Mouse (Mus musculus) Patski (cell line): ENCODE data around the gene Noxa1. TPM values are rescaled to one million over a fixed set of nuclear protein-coding genes. Genes with fewer than 3 reads are reported as not detected.
A peak's percentile ranks its signal among the peaks of the same experiment; 100 is the strongest.

ENCODE experiments used
- ATAC-seq: fragments of 100-300 bp; one replicate; pipeline ENCODE4 v1.8.0; 2021
- CTCF ChIA-PET: fragments of 350-600 bp; sonication (Branson Sonifier 250); formaldehyde crosslinking; loops from one replicate; lab custom pipeline; 2022; ENCODE audit warnings: inconsistent platforms; lab: Charles Lee
- POLR2A ChIA-PET: fragments of 350-600 bp; sonication (Branson Sonifier 250); formaldehyde crosslinking; loops from one replicate; lab custom pipeline; 2022; ENCODE audit warnings: antibody characterized with exemption, inconsistent platforms; lab: Charles Lee
- DNase-seq: peaks from one replicate; pipeline ENCODE4 v3.0.0-alpha.2; 2011; ENCODE audit warnings: low read depth, low spot score
- H3K27me3 ChIP-seq: fragments of 371-371 bp; one replicate; pipeline ENCODE4 v1.5.1; 2021
- CTCF ChIP-seq: fragments of 100-300 bp; IDR thresholded peaks from one replicate; pipeline ENCODE4 v1.5.1; 2021
- in situ Hi-C: fragments of 300-500 bp; cut with MboI; formaldehyde crosslinking; loops from 3 replicates; pipeline ENCODE4 v1.11.1; 2018; ENCODE audit warnings: low pct_unique_long_range_greater_than_20kb, mixed read lengths
- polyA plus RNA-seq: library from polyadenylated mRNA; unstranded; gene quantifications from one replicate; pipeline ENCODE4 v1.2.3, GENCODE M21; 2021

The Noxa1 gene
- polyA plus RNA-seq, 1 experiment from 2014 or later: not detected

DNA sequence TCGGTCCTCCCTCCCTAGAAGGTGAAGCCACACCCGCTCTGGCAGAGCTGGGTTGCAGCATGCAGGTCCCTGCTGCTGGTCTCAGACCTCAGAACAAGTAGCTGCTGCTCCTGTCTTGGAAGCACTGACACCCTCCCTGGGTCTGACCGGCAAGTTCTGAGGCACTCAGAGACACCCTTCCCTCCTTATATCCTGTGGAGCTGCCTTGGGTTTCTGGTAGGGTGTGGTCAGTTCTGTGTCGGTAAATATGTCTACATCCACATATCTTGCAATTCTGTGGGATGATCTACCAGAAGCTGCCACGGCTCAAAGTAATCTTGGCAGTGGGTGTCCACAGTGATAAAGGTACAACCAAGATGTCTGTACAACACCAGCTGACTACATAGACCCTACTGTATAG lies 28.6 kb upstream of the Noxa1 start:
- DNase-seq (no peak), ATAC-seq (no peak)
- in situ Hi-C loops: no loop called here
- TF ChIP-seq CTCF: no peak
- ChIA-PET CTCF (interaction anchor here (1.0 to 1.8 kb wide), 4 partner anchors 10 to 39 kb away, joined by 3 to 4 read pairs (median 3); no protein-coding TSS in a partner anchor), POLR2A (interaction anchor here (1.0 kb wide), 1 partner anchor 67 kb away, joined by 3 read pairs; no protein-coding TSS in a partner anchor)
- H3K27me3 ChIP-seq: peaks cover 2% of the 10 kb centered on the region

DNA sequence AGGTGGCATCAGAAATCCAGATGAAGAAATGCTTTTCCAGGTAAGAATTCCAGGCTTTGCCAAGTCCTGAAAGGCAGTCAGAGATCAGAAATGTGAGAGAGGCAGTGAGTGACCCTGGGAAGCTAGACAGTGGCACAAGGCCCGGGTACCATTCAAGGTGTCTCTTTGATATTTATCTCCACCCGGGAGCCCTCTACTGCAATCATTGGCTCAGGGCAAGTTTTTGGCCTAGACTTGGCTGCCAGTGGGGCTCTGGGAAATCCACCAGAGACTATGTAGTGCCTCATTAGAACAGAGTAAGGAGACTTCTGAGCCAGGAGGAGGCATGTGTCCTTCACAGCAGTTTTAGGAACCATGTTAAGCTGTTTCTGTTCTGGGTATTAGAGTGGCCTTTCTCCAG lies 27.7 kb upstream of the Noxa1 start:
- CTCF ChIA-PET: interaction anchor here (1.0 to 1.8 kb wide), 4 partner anchors 10 to 38 kb away, joined by 3 to 4 read pairs (median 3); no protein-coding TSS in a partner anchor
- TF ChIP-seq CTCF: no peak
- ATAC-seq (no peak), DNase-seq (no peak)
- POLR2A ChIA-PET: no interaction called here
- H3K27me3 ChIP-seq: peaks cover 2% of the 10 kb centered on the region
- in situ Hi-C loops: no loop called here

DNA sequence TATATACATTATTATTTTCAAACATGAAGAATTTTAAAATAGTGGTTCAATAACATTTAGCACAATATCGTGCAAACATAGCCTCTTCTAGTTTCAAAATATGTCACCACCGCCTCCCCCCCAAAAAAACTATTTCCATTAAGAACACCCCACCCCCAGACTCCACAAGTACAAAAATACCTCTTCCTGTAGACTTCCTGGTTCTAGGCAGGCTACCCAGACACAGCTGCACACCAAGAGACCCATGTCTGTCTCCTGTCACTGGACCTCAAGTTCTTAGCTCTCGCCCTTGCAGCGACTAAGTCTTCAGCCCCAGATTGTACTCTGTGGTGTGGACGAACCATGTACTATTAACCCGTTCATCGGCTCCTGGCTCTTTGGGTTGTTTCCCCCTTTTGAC lies 26.0 kb upstream of the Noxa1 start:
- H3K27me3 ChIP-seq: peaks cover 2% of the 10 kb centered on the region
- CTCF ChIA-PET: no interaction called here
- ATAC-seq (no peak), DNase-seq (no peak)
- POLR2A ChIA-PET: interaction anchor here (0.5 kb wide), 1 partner anchor 35 kb away, joined by 3 read pairs; no protein-coding TSS in a partner anchor
- in situ Hi-C loops: no loop called here
- no peak for TF ChIP-seq CTCF

GRCm38 (mm10) chr2:25115442-25115841 lies 20.5 kb upstream of the Noxa1 start:
- TF ChIP-seq CTCF: no peak
- POLR2A ChIA-PET: interaction anchor here (0.8 kb wide), 1 partner anchor 26 kb away, joined by 4 read pairs; no protein-coding TSS in a partner anchor
- in situ Hi-C loops: no loop called here
- CTCF ChIA-PET: no interaction called here
- H3K27me3 ChIP-seq: peaks cover 2% of the 10 kb centered on the region
- ATAC-seq: no peak
- DNase-seq: no peak

DNA sequence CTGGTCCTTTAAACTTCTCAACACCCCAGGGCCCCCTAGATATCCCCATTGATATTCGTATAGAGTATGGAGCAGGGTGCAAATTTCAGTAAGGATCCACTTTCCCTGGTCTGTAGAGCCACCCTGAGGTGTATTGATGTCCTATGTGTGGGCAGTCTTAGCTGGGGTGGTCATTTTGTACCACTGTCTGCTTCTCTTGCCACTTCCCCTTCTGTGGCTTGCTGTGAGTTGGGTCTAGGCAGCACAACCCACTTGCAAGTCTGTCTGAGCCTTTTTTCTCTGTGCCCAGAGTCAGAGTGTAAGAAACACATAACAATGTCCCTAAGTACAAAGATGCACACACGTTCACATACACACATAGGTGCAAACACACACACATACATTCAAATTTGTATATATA lies 19.4 kb upstream of the Noxa1 start:
- DNase-seq (no peak), ATAC-seq (no peak)
- no peaks in the 10 kb centered on the region for H3K27me3 ChIP-seq
- CTCF ChIA-PET: no interaction called here
- POLR2A ChIA-PET: no interaction called here
- no peak for TF ChIP-seq CTCF
- in situ Hi-C loops: no loop called here

DNA sequence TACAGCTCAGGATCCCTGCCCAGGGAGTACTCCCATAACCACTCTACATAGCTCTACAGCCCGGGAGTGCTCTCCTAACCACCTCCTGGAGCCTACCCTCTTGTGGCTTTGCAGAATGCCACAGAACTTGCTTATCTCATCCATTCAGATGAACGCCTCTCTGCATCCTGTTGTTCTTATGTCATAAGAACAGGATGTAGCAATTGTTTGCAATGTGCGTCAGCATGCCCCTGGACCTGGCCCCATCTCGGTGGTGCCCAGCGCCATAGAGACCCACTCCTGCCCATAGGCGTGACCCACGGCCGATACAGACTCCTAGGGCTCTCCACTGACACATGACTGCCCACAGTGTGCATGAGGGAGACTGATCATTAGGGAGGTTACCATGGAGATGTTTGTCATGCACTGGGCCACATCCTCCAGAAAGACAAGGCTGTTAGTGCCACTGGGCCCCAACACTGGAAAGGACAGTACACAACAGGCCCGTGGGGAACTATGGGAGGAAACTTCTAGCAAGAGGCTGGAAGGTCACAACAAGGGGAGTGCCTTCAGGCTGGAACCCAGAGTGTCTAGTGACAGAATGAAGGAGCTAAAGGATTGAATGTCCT lies 16.3 kb upstream of the Noxa1 start:
- POLR2A ChIA-PET: no interaction called here
- peak; percentile 64 for ATAC-seq
- no peak for TF ChIP-seq CTCF
- DNase-seq: no peak
- no peaks in the 10 kb centered on the region for H3K27me3 ChIP-seq
- CTCF ChIA-PET: interaction anchor here (1.0 to 1.5 kb wide), 2 partner anchors 9 to 10 kb away, joined by 4 to 5 read pairs; no protein-coding TSS in a partner anchor
- in situ Hi-C loops: no loop called here

DNA sequence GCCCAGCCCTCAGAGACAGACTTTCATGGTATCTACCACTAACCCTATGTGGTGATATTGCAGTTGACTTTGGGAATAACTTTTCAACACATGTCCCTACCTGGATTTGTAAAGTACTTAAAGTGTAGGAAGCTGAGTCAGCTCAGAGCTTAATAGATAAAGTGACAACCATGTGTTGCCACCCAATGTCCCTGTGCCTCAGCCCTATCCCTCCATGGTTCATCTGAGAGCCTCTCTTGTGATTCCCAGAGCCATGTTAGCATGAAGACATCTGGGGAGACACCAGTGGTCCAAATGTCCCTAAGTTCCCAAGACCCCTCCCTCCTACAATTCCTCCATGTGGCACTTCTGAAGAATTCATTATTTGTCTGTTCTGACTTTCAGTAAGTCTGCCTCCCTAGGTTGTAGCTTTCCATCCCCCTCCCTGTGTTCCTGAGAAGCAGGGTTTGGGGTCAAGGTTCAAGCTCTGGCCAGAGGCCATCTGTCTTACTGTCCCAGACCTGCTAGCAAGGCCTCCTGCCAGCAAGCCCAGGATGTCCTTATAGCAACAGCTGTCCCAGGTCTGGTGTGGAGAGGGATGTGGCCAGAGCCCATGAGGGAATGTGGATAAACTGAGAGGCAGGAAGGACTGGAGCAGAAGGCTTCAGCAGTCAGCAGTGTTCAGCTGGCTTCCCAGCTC lies 15.7 kb upstream of the Noxa1 start:
- no peaks in the 10 kb centered on the region for H3K27me3 ChIP-seq
- ChIA-PET CTCF (interaction anchor here (0.7 to 1.5 kb wide), 2 partner anchors 8 to 9 kb away, joined by 3 to 5 read pairs; no protein-coding TSS in a partner anchor), POLR2A (no interaction called here)
- DNase-seq (no peak), ATAC-seq (no peak)
- no peak for TF ChIP-seq CTCF
- in situ Hi-C loops: no loop called here

GRCm38 (mm10) chr2:25109487-25109886 lies 14.5 kb upstream of the Noxa1 start:
- no peak for TF ChIP-seq CTCF
- ATAC-seq: no peak
- in situ Hi-C loops: no loop called here
- ChIA-PET CTCF (no interaction called here), POLR2A (interaction anchor here (0.6 kb wide), 1 partner anchor 12 kb away, joined by 5 read pairs; no protein-coding TSS in a partner anchor)
- DNase-seq: no peak
- peaks cover 6% of the 10 kb centered on the region for H3K27me3 ChIP-seq

GRCm38 (mm10) chr2:25106045-25106444 lies 11.1 kb upstream of the Noxa1 start:
- peaks cover 12% of the 10 kb centered on the region for H3K27me3 ChIP-seq
- ATAC-seq (no peak), DNase-seq (no peak)
- ChIA-PET CTCF (no interaction called here), POLR2A (no interaction called here)
- in situ Hi-C loops: no loop called here
- no peak for TF ChIP-seq CTCF

- TF ChIP-seq CTCF: no peak
- CTCF ChIA-PET: no interaction called here
Measured at GRCm38 (mm10) chr2:25104122-25104521, 9.2 kb upstream of the Noxa1 start.

DNA sequence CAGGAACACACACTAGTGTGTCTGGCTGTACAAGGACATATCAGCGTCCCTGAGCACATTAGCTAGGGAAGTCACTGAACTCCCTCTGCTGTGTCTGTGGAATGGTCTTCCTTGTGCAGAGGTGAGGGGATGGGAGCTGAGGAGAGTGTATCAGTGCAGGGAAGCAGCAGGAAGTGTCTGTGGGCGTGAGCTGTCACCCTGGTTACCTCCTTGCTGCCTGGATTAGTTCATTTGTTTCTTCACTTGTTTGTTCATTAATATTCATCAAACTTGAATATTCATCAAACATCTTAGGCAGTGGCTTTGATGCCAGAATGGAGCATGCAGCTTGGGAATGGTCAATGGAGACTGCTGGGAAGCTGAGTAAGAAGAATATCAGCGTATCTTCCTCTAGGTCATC lies 4.8 kb upstream of the Noxa1 start:
- ATAC-seq: no peak
- no peak for TF ChIP-seq CTCF
- POLR2A ChIA-PET: no interaction called here
- DNase-seq: no peak
- CTCF ChIA-PET: interaction anchor here (1.0 to 1.1 kb wide), 2 partner anchors 9 to 56 kb away, joined by 3 to 4 read pairs; no protein-coding TSS in a partner anchor
- peaks cover 12% of the 10 kb centered on the region for H3K27me3 ChIP-seq
- in situ Hi-C loops: no loop called here

More at GRCm38 (mm10) chr2:25104122-25104521, 9.2 kb upstream of the Noxa1 start:
- ATAC-seq (no peak), DNase-seq (no peak)
- in situ Hi-C loops: no loop called here
- peaks cover 12% of the 10 kb centered on the region for H3K27me3 ChIP-seq
- POLR2A ChIA-PET: no interaction called here
